Mouse (Mus musculus) cerebellum, adult 11 months (tissue): ENCODE measurements at regions not wholly inside any gene's neighbourhood (a gene's known extent, or its start where the extent isn't known, plus 50 kb on each side); places are given as distances from the start of the nearest gene placed in this dataset.

Experiments used
- DNase-seq: peaks from one replicate; pipeline ENCODE4 v3.0.0; 2022

GRCm38 (mm10) chr2:74178106-74178505, 267.0 kb upstream of the Atp5g3 start:
- DNase-seq = no peak

DNA sequence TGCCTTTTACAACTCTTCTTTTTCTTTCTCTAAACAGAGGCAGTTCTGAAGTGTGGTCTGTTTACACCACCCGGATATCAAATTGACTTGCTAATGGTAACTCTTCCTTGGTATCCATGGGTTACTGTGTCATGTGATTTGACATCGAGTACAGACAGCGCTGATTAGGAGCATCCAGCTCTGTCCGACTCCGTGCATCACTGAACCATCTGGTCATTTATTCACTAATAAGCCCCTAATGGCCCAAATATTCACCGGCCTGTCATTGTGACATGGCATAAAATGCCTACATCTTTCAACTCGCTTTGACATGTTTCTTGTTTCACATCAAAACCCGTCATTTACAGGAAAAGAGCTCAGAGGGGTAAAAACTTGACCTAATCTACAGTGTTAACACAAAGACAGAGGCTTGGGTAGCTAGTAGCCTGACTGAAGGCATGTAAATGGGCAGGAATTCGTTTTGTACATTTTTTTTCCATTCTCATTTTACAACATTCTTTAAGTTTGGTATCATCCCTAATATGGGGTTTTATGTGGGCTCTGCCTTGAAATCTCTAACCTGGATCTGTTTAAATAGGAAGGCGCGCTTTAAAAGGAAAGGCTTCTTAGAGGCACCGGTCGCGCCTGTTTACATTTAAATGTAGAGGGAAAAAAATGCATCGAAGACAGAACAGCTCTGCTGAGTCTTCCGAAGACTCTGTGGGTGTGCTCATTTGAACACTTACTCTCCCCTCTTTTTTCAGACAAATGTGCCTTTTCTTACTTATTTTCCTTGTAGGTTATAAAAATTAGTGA, 257.8 kb upstream of the Atp5g3 start:
- DNase-seq = no peak

DNA sequence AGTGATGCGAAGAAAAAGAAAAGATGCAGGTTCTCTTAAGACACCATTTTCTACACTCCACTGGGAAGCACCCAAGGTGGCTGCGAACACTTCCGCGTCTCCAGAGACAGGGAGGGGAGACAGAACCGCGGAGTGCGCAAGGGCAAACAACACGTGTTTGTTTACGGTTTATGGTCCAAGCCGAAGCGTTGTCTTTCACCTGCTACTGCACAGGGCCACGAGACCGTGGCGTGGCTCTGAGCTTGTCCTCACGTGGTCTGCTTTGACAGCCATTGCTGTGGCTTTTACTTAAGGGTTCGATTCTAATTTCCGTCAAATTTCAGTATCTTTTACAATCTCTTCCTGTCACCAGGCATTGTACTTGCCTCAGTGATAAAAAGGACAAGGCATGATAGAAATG, 257.2 kb upstream of the Atp5g3 start:
- DNase-seq = no peak

DNA sequence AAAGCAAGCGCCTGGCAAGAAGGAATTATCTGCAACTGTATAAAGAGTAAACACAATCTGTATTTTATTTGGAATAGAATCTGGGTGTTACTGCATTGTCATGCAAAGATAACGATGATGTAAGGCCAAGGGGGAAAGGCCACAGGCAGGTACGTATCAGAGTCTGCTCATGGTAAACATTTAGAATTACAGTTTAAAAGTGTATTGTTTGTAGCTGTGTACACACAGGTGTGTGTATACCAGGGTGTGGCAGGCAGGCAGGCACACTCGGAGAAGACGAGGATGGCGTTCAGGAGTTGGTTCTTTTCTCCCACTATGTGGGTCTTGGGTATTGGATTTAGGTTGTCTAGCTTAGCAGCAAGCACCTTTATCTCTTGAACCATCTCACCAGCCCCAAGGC, 242.9 kb upstream of the Atp5g3 start:
- no peak for DNase-seq

DNA sequence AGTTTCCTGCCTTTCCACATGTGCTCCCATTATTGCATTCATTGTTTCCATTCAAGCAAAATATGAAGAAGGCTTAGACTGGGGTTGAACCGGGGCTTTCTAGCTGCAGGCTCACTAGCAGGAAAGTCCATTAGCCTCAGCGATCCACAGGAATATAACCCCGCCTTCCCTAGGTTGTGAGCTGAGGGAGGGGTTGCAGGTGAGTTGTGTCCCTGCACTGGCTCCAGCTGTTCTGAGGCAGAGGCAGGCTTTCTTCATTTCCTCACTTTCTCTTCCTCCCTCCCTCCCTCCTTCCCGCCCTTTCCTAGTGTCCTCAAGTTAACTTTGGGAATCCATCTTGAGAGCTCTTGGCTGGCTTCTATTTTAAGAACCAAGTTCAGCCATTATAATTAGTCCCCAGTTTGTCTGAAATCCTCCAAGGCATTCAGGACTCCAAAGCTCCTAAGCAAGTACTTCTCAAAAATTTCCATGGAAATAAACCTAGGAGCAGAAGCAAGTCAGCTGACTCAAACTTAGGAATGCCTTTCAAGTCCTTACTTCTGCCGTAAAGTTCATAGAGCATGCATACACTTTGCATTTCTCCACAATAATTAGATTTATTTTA, 242.2 kb upstream of the Atp5g3 start:
- DNase-seq = no peak

DNA sequence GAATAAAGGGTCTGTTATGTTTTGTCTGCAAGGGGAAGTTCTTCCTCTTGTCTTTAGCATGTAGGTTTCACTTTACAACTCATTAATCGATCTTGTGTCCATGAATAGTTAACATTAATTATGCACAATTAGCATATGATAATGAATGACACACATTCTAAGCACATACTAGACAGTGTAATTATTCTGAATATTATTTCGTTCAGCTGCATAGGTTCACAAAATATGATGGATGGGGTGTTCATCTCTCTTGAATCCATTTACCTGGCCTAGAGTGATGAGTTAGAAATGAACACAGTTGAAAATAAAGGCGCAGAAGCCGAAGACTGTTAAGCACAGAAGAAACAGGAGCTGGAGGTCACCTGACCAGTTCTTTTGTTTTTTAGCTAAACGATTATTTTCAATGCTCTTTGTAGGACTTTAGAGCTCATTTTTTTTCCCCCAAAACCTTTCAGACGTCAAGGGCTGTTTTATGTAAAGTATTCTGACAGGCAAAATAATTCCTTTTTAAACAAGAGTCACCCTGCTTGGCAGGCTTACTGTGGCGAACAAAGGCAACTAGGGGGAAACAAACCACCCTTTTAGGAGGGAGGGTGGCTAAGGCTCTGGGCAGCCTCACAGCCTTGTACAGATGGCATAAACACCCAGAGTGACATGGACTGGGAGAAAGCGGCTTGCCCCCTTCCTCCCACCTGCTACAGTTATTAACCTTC, 241.6 kb upstream of the Atp5g3 start:
- DNase-seq = no peak

- no peak for DNase-seq
These were observed 236.1 kb upstream of the Atp5g3 start for GRCm38 (mm10) chr2:74147193-74147592.

DNA sequence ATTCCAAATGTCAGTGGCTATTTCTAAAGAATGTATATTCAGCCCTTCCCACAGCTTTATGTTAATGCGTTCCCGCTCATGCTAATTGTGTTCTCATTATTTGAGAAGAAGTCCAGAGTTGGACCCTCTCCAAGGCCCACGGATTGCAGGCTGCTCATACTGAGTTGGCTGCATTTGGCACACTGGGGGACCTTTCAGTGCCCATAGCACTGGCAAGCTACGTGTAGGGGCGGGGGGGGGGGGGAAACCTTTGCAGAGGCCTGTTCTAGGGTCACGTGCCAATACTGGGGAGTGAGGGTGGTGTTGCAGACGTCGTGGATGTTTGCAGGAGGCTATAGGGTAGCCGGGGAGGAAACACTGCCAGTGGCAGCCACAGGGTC, 225.5 kb upstream of the Atp5g3 start:
- DNase-seq = no peak

DNA sequence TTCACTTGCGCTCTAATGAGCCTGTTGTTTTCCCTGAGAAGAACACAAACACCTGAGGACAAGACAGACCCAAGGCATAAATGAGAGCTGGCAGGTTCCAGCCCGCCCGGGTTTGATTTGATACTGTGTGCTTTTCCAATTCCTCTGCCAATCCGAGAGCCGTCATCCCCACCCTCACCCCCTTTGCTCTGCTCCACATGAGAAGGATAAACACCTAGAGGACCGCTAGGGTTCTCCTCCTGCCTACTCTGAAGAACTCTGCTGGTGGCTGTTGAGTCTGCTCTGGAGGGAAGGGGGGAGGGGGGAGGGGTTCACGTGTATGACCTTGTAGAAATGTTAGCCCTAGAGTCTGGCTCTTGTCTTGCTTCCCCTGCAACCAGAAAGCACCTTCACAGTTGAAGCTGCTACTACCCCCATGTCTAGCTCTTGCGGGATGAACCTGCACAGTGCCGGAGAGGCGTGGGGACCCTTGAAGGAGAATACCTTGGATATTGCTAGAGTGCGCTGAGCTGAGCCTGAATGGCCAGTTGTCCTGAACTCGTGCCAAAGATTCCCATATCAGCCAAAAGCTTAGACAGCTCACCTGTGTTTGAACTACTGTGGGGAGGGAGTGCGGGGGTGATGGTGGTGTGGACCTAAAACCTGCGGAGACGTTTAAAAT, 225.0 kb upstream of the Atp5g3 start:
- no peak for DNase-seq

DNA sequence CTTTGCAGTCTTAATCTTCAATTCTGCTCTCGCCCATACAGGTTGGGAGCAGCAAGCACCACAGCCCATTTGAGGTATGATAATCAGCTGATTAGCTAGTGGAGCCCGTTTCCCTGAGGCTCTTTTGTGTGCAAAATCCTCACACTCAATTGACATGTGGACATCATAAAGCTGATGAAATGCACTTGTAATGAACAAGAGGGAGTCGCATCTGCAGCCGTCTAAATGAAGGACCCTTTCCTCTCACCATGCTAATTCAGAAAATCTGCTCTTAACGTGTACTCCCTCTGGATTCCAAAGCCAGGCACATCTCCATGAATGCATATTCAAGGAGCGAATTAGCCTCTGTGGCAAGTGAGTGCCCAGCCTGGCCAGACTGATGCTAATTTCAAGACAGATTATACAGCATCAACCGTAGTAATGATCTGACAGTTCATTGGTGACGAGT, 219.0 kb upstream of the Atp5g3 start:
- DNase-seq = no peak

DNA sequence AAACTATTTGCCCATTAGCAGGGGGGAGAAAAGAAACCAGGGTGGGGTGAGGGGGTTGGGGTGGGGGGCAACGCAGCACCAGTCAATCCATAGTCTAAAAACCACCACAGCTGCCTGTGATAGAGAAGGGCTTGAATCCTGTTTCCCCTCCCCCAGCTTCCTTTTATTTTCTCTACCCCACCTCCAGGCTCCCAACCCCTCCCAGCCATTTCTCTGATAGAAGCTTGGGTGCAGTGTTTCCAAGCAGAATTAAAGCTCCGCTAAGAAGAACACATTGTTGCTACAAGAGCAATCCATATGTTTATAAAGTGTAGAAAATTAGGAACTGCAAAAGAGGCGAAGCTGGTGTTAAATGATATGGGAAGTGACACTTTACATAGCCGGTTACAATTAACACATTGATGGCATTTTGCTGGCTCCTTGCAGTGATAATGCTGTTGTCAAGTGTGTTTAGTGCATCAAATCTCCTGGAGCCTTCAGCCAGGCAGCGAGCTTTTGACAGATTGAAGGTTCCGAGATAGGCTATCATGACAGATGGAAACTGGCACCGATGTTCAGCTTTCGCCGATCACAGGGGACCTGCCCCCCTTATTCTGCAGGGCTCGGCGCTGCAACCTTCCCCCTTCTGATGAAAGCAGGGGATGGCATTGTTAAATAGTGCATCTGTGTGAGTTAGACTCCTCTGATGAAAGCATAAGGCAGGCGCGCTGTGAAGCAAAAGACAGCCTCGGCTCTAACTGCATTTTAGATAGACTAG, 217.8 kb upstream of the Atp5g3 start:
- DNase-seq = no peak

- no peak for DNase-seq
These were observed 216.0 kb upstream of the Atp5g3 start for GRCm38 (mm10) chr2:74127136-74127535.

- DNase-seq = no peak
These were observed 213.1 kb upstream of the Atp5g3 start for GRCm38 (mm10) chr2:74124252-74124651.

GRCm38 (mm10) chr2:74123360-74124074, 212.4 kb upstream of the Atp5g3 start:
- DNase-seq = no peak

- no peak for DNase-seq
These were observed 211.8 kb upstream of the Atp5g3 start for GRCm38 (mm10) chr2:74122937-74123336.

DNA sequence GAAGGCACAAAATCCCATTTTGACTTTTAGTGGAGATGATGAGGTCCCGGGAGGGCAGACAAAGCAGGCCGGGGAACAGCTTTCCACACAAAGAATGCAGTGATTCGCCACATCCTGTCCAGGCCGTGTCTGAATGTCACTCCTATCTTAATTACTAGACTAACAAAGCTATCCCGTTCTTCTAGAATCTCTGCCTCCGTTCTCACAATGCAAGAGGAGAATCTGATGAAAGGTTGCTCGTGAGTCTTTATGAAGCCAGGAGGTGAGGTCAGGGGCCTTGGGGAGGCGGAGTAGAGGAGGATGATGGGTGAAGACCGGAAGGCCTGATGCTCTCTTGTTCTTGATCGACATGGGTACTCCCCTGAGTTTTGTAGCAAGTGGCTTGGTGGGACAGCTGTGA, 208.9 kb upstream of the Atp5g3 start:
- no peak for DNase-seq

DNA sequence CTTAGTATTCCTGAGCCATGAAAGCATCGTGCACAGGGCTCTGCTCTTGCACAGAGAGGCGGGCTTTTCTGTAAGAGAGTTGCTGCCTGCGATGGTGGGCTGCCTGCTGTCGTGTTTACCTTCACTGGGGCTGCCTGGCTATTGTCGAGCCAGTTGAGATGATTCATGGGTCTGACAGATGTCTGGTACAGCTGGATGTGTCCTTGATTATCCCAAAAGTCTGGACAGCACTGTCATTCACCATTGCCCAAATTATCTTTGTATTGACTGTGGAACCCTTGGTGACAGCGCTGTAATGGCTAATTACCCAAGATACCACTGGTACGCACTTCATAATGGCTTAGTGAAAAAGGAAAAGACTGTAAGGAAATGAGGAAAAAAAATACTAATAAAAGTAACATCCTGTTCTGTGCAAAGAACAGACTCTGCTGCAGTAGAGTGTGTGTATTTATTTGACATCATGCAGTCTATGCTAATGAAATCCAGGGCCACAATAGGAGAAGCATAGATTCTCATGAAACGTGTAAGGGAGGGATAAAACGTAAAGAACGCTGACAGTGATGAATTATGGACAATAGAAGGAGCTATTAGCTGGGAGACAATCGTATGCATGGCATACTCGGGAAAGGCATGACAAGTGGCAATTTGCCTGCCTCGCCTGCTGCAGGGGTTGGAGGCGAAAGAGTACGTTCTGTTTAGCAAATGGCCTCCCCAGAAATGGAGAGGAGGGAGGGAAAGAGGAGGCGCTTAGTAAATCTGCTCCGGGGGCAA, 208.2 kb upstream of the Atp5g3 start:
- no peak for DNase-seq

DNA sequence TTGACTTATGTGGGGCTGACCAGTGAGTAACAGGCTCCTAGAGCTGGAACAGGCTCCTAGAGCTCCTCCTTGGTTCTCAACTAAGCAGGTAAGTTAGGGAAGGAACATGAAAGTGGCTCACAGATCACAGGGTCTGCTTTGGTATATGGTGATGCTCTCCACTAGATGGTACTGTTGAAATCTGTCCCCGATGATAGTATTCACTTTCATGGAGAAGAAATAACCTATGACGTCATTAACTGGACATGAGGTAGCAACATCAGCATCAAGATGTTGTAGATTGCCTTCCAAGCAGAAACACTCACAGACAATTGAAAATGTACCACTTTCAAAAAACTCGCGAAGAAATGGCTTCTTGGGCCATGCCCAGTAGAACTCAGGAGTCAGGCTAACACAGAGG, 195.3 kb upstream of the Atp5g3 start:
- no peak for DNase-seq

GRCm38 (mm10) chr2:74099671-74100372, 188.7 kb upstream of the Atp5g3 start:
- peak; percentile 46 for DNase-seq

DNA sequence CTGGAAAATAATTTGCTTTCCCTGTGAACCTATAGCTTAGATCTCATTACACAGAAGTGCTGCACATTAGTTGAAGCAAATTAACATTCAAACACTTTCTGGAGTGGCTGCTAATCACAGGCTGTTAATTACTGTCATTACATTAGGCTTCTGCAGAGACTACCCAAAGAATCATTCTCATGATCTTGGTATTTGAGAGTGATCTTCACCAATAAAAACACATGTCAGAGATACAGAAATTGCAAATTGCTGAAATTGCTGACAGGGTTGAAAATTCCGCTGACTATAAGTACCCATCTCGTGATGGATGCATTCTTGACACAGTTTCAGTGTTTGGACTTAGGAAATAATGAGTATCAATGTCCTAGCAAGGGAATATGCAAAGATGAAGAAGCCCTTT, 185.7 kb upstream of the Atp5g3 start:
- DNase-seq = no peak

GRCm38 (mm10) chr2:74093494-74093893, 182.4 kb upstream of the Atp5g3 start:
- DNase-seq = no peak
